Mouse (Mus musculus) CH12.LX (cell line): ENCODE data around the gene Sec14l1. TPM values are rescaled to one million over a fixed set of nuclear protein-coding genes. Genes with fewer than 3 reads are reported as not detected.

Experiments used
- DNase-seq: peaks from one replicate; pipeline ENCODE4 v3.0.0-alpha.2; 2013; ENCODE audit errors: extremely low read depth
- H3K27ac ChIP-seq: 2 replicates; pipeline ENCODE4 v1.5.1; 2012; ENCODE audit warnings: low read depth, mild to moderate bottlenecking, control low read depth, moderate library complexity; ENCODE audit not compliant: insufficient read depth
- H3K27me3 ChIP-seq: replicated peaks from 2 replicates; pipeline ENCODE3; 2012; ENCODE audit warnings: inconsistent platforms
- H3K36me3 ChIP-seq, 2 experiments: replicated peaks in 1 of 2; 2 replicates each; pipeline versions ENCODE3 to v1.6.1; 2012; ENCODE audit warnings: inconsistent platforms in 1 of 2, low read length in 1 of 2, mild to moderate bottlenecking in 1 of 2, mixed read lengths in 1 of 2, moderate library complexity in 1 of 2; ENCODE audit not compliant: control insufficient read depth in 1 of 2, insufficient read depth in 1 of 2
- H3K4me1 ChIP-seq, 2 experiments: 2 replicates each; pipeline ENCODE4 v1.6.1; 2012; ENCODE audit warnings: inconsistent platforms in 1 of 2, moderate library complexity in 1 of 2; ENCODE audit not compliant: insufficient read depth in 2 of 2, control insufficient read depth in 1 of 2
- H3K4me2 ChIP-seq: 2 replicates; pipeline ENCODE4 v1.6.1; 2012; ENCODE audit warnings: low read depth, mild to moderate bottlenecking, control low read depth; ENCODE audit not compliant: poor library complexity, insufficient read depth, severe bottlenecking
- H3K4me3 ChIP-seq, 3 experiments: fragments of 150-350 bp in 1 of 3; sonication (generic) in 1 of 3; replicated peaks in 1 of 3; 2 replicates each; pipeline versions ENCODE3 to v1.5.1; 2011 to 2012; ENCODE audit warnings: low read depth in 2 of 3, low read length in 2 of 3, mild to moderate bottlenecking in 2 of 3, moderate library complexity in 2 of 3, control low read depth in 1 of 3, improper control_type of control experiment in 1 of 3, inconsistent platforms in 1 of 3, mixed read lengths in 1 of 3; ENCODE audit not compliant: poor library complexity in 1 of 3
- H3K79me2 ChIP-seq: replicated peaks from 2 replicates; pipeline ENCODE4 v1.6.1; 2012; ENCODE audit warnings: mild to moderate bottlenecking, moderate library complexity; ENCODE audit not compliant: control insufficient read depth, poor library complexity, insufficient read depth, severe bottlenecking; ENCODE audit errors: extremely low read depth
- H3K9ac ChIP-seq: 2 replicates; pipeline ENCODE4 v1.6.1; 2012; ENCODE audit warnings: low read depth, mild to moderate bottlenecking, control low read depth, moderate library complexity; ENCODE audit not compliant: insufficient read depth
- H3K9me3 ChIP-seq: replicated peaks from 2 replicates; pipeline ENCODE3; 2012; ENCODE audit warnings: low read length, inconsistent platforms, mixed read lengths
- BHLHE40 ChIP-seq: IDR thresholded peaks from 2 replicates; pipeline ENCODE4 v1.6.1; 2011; ENCODE audit warnings: mild to moderate bottlenecking, low read depth, low read length, improper control_type of control experiment
- CHD1 ChIP-seq: IDR thresholded peaks from 2 replicates; pipeline ENCODE4 v1.6.1; 2012; ENCODE audit warnings: low read depth, low read length, improper control_type of control experiment, inconsistent platforms
- CTCF ChIP-seq, 2 experiments: IDR thresholded peaks in 1 of 2; conservative IDR thresholded peaks in 1 of 2; 2 replicates each; pipeline ENCODE4 v1.5.1; 2011 to 2012; ENCODE audit warnings: low read depth in 2 of 2, low read length in 2 of 2, improper control_type of control experiment in 1 of 2, inconsistent platforms in 1 of 2, mild to moderate bottlenecking in 1 of 2, moderate library complexity in 1 of 2
- ELF1 ChIP-seq: IDR thresholded peaks from 2 replicates; pipeline ENCODE4 v1.6.1; 2014; ENCODE audit warnings: low read depth, mild to moderate bottlenecking, inconsistent platforms, low read length, improper control_type of control experiment
- EP300 ChIP-seq: IDR thresholded peaks from 2 replicates; pipeline ENCODE4 v1.6.1; 2011; ENCODE audit warnings: low read length, improper control_type of control experiment
- ETS1 ChIP-seq: conservative IDR thresholded peaks from 2 replicates; pipeline ENCODE4 v1.6.1; 2012; ENCODE audit warnings: low read depth, mild to moderate bottlenecking, inconsistent platforms, low read length, improper control_type of control experiment, moderate library complexity
- HCFC1 ChIP-seq: IDR thresholded peaks from 2 replicates; pipeline ENCODE4 v1.6.1; 2012; ENCODE audit warnings: low read depth, mild to moderate bottlenecking, inconsistent platforms, low read length, improper control_type of control experiment
- JUN ChIP-seq: IDR thresholded peaks from 2 replicates; pipeline ENCODE4 v1.6.1; 2011; ENCODE audit warnings: low read depth, mild to moderate bottlenecking, low read length, improper control_type of control experiment, moderate library complexity; ENCODE audit not compliant: insufficient read depth
- KAT2A ChIP-seq: IDR thresholded peaks from 2 replicates; pipeline ENCODE4 v1.6.1; 2012; ENCODE audit warnings: low read length, improper control_type of control experiment, inconsistent platforms; ENCODE audit not compliant: insufficient replicate concordance
- MAX ChIP-seq: IDR thresholded peaks from 2 replicates; pipeline ENCODE4 v1.6.1; 2011; ENCODE audit warnings: low read length, improper control_type of control experiment
- MAZ ChIP-seq: IDR thresholded peaks from 2 replicates; pipeline ENCODE4 v1.6.1; 2012; ENCODE audit warnings: low read depth, mild to moderate bottlenecking, inconsistent platforms, low read length, improper control_type of control experiment, moderate library complexity
- NELFE ChIP-seq: IDR thresholded peaks from 2 replicates; pipeline ENCODE4 v1.6.1; 2011; ENCODE audit warnings: low read depth, low read length, improper control_type of control experiment
- POLR2AphosphoS2 ChIP-seq: IDR thresholded peaks from 2 replicates; pipeline ENCODE4 v1.6.1; 2011; ENCODE audit warnings: low read depth, low read length, improper control_type of control experiment
- RCOR1 ChIP-seq: conservative IDR thresholded peaks from 2 replicates; pipeline ENCODE4 v1.6.1; 2012; ENCODE audit warnings: low read depth, mild to moderate bottlenecking, inconsistent platforms, low read length, improper control_type of control experiment
- SMC3 ChIP-seq: IDR thresholded peaks from 2 replicates; pipeline ENCODE4 v1.6.1; 2011; ENCODE audit warnings: low read depth, low read length, improper control_type of control experiment
- TBP ChIP-seq: conservative IDR thresholded peaks from 2 replicates; pipeline ENCODE4 v1.6.1; 2011; ENCODE audit warnings: low read depth, low read length, improper control_type of control experiment
- TCF12 ChIP-seq: IDR thresholded peaks from 2 replicates; pipeline ENCODE4 v1.6.1; 2014; ENCODE audit warnings: low read depth, mild to moderate bottlenecking, inconsistent platforms, low read length, improper control_type of control experiment
- UBTF ChIP-seq: IDR thresholded peaks from 2 replicates; pipeline ENCODE4 v1.6.1; 2012; ENCODE audit warnings: low read depth, mild to moderate bottlenecking, inconsistent platforms, low read length, improper control_type of control experiment, moderate library complexity
- USF1 ChIP-seq: IDR thresholded peaks from 2 replicates; pipeline ENCODE4 v1.6.1; 2014; ENCODE audit warnings: low read depth, mild to moderate bottlenecking, inconsistent platforms, low read length, improper control_type of control experiment
- USF2 ChIP-seq: conservative IDR thresholded peaks from 2 replicates; pipeline ENCODE4 v1.6.1; 2011; ENCODE audit warnings: low read depth, low read length, improper control_type of control experiment
- dilution Hi-C: fragments of 300-500 bp; cut with MboI; formaldehyde crosslinking; loops from 2 replicates; pipeline ENCODE4 v1.14.3; 2020; ENCODE audit warnings: low sequenced_read_pairs; ENCODE audit not compliant: extremely low pct_unique_long_range_greater_than_20kb, extremely low pct_ligation_motif_present
- in situ Hi-C: fragments of 300-500 bp; cut with MboI; formaldehyde crosslinking; loops from 3 replicates; pipeline ENCODE4 v1.14.3; 2019; ENCODE audit warnings: low sequenced_read_pairs, low pct_ligation_motif_present, low pct_unique_long_range_greater_than_20kb, mixed read lengths
- polyA plus RNA-seq: library from polyadenylated mRNA; unstranded; fragments of >175 nt; gene quantifications from 2 replicates; pipeline ENCODE4 v1.2.1, GENCODE M21; 2012; ENCODE audit warnings: low read depth; ENCODE audit not compliant: insufficient read length
- total RNA-seq, 2 experiments: library from RNA; depleted of rRNA; stranded (reverse); fragments of 300-350 nt in 1 of 2; fragments of >200 nt in 1 of 2; gene quantifications; 2 replicates each; pipeline ENCODE4 v1.2.3; 2012 to 2014

Sec14l1 gene
- total and polyA plus RNA-seq, 3 experiments: 18.5 to 28.2 (median 21.5) TPM

DNA sequence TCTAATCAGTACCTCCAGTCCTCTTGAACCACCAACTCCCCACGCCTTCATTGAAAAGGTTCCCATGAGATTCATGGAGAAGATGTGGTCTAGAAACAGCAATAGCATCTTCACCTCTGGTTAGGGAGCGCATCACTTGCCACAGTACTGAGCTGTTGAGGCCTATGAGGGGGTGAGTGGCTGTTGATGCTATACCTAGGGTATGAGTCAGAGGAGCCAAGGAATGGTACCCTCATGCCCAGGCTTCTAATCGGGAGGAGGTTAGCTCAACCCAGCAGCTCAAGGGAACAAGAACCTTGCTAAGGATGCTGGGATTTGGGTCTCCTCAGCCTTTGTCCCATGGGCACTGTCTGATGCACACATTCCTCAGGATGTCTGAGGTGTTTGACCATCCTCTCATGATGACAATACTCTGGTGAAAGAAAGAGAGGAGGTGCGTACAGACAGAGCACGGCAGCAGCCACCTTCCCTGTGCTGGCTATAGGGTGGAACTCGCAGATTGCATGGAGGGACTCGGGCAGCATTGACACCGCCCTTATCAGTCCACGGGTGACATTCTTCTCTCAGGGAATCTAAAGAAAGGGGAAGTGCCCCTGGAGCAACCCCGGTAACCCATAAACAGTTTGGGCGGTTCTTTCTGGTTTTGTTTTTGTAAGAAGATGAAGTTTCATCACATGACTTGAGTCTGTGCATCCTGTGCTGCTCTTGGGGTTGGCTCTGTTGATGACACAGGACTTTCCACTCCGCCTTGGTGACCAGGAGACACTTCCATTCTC is 5.6 kb upstream of the Sec14l1 start:
- dilution Hi-C loops: no loop called here
- H3K4me3 ChIP-seq: no peak overlapping the region
- in situ Hi-C loops: no loop called here
- peaks cover 0 to 4% of the 10 kb centered on the region in 2 experiments for H3K36me3 ChIP-seq
- TF ChIP-seq HCFC1 (no peak), MAZ (no peak), SMC3 (no peak), ETS1 (no peak; the same call in 1 of the 2 replicates), KAT2A (no peak), TBP (no peak), CHD1 (no peak), EP300 (peak; percentile 71), USF2 (peak; percentile 29; the same call in 1 of the 2 replicates), UBTF (no peak), CTCF (conservative IDR thresholded peaks at IDR 0.05 in 1 of 2, IDR thresholded peaks at IDR 0.05 in 1 of 2; ENCODE audit: low read depth in 2 of 2, low read length in 2 of 2) (no peak), JUN (no peak; the same call in 1 of the 2 replicates), RCOR1 (no peak), POLR2AphosphoS2 (no peak), NELFE (no peak), MAX (no peak), TCF12 (no peak), USF1 (peak; percentile 44), BHLHE40 (peak; percentile 75), ELF1 (no peak)
- H3K79me2 ChIP-seq: no peaks in the 10 kb centered on the region
- peaks cover 9% of the 10 kb centered on the region for H3K27me3 ChIP-seq
- peaks cover 4% of the 10 kb centered on the region for H3K9me3 ChIP-seq
- peak overlapping the region; percentile 6; the same call in 1 of the 2 replicates for H3K27ac ChIP-seq
- H3K4me2 ChIP-seq: no peak overlapping the region
- DNase-seq: no peak
- H3K4me1 ChIP-seq: peaks cover 21 to 62% of the 10 kb centered on the region in 2 experiments
- no peak overlapping the region for H3K9ac ChIP-seq
